Mouse (Mus musculus) kidney, adult 2 months (tissue): ENCODE data around the gene Cd63. TPM values are rescaled to one million over a fixed set of nuclear protein-coding genes. Genes with fewer than 3 reads are reported as not detected.

Experiments used
- DNase-seq: peaks from one replicate; pipeline ENCODE4 v3.0.0; 2021
- H3K27ac ChIP-seq: fragments of 200-500 bp; 2 replicates; pipeline ENCODE4 v1.5.1; 2012; ENCODE audit warnings: low read depth, low read length, control low read depth, inconsistent platforms; ENCODE audit not compliant: insufficient read depth
- H3K27me3 ChIP-seq: fragments of 200-500 bp; replicated peaks from 2 replicates; pipeline ENCODE4 v1.6.1; 2012; ENCODE audit warnings: mild to moderate bottlenecking, moderate library complexity, low read length, inconsistent platforms; ENCODE audit not compliant: control insufficient read depth, insufficient read depth
- H3K36me3 ChIP-seq: fragments of 200-500 bp; 2 replicates; pipeline ENCODE4 v1.6.1; 2012; ENCODE audit warnings: mild to moderate bottlenecking, moderate library complexity, low read length, inconsistent platforms; ENCODE audit not compliant: control insufficient read depth, insufficient read depth
- H3K4me1 ChIP-seq: fragments of 200-500 bp; 2 replicates; pipeline ENCODE4 v1.6.1; 2011; ENCODE audit warnings: low read length; ENCODE audit not compliant: control insufficient read depth, insufficient read depth
- H3K4me3 ChIP-seq: fragments of 200-500 bp; 2 replicates; pipeline ENCODE4 v1.5.1; 2011; ENCODE audit warnings: mild to moderate bottlenecking, low read depth, low read length, control low read depth; ENCODE audit not compliant: insufficient read depth
- CTCF ChIP-seq: fragments of 200-500 bp; conservative IDR thresholded peaks from 2 replicates; pipeline ENCODE4 v1.5.1; 2011; ENCODE audit warnings: low read depth, mild to moderate bottlenecking, control low read depth, low read length, moderate library complexity, mixed read lengths; ENCODE audit not compliant: insufficient read depth, insufficient read length
- POLR2A ChIP-seq: fragments of 200-500 bp; IDR thresholded peaks from one replicate; pipeline ENCODE4 v1.6.1; 2011; ENCODE audit warnings: low read depth, low read length, control low read depth
- WGBS: fragments of 180-500 bp; shearing (Covaris S2); methylation state at CpG from one replicate; pipeline ENCODE4 v1.1.7; 2018; 5-methylcytosine and 5-hydroxymethylcytosine counted together
- polyA plus RNA-seq: library from polyadenylated mRNA; depleted of rRNA; stranded (reverse); fragments of >200 nt; gene quantifications from 2 replicates; pipeline ENCODE4 v1.2.3, GENCODE M21; 2012; rRNA removed

Gene Cd63
- polyA plus RNA-seq, result 713 and 847 TPM in 2 replicates

DNA sequence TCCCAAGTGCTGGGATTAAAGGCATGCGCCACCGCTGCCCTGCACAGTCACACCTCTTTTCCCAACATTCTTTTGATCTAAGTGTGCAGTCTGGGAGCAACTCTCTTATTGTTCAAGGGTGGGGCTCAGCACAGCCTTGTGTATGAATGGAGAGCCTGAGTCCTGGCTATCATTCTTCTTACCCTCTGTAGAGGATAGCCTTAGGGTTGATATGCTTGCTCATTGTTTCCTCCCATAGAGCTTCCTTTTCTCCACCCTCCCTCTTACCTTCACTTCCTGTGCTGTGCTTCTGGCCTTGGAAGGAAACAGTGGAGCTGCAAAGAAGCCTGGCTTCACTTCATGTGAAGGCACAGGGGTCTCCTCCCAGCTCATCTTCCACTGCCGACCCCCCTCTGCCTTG lies at the start of gene Cd63:
TSS of gene Cd63 (plus strand) at position 292 of the 400 bp plus-strand sequence.
- no peak for TF ChIP-seq POLR2A
- no peak for TF ChIP-seq CTCF
- 74% methylated on average over 3 of the region's 3 CpGs for WGBS
- peak within 1 kb of the TSS; percentile 92 for H3K27ac ChIP-seq

DNA sequence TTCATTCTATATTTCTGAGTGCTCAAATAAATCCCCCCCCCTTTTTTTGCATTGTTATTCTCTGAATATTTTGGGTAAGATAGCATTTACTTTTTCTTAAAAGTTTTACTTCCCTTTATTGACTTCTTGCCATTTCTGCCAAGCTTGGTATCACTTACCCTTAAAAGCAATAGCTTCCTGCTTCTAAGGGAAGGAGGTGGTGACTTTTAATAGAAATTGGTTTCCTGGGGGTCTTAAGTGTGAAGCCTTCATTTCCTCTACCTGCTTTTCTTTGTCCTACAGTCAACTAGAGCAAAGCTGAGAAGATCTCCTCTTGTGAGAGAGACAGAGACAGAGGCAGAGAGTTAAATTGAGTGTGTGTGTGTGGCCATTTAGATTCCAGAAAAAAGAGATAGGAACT lies 39.6 kb upstream of the Cd63 start:
- Histone ChIP-seq H3K36me3 (peaks cover 4% of the 10 kb centered on the region; the same call in 1 of the 2 replicates), H3K27ac (no peak overlapping the region), H3K4me3 (no peak overlapping the region), H3K4me1 (no peaks in the 10 kb centered on the region), H3K27me3 (no peaks in the 10 kb centered on the region)
- no peak for DNase-seq
- no peak for TF ChIP-seq CTCF
- TF ChIP-seq POLR2A, result no peak

More for the DNA sequence above, at the start of gene Cd63:
- no peaks in the 10 kb centered on the region for H3K36me3 ChIP-seq
- DNase-seq, result no peak
- peaks cover 18% of the 10 kb centered on the region; the same call in 1 of the 2 replicates for H3K4me1 ChIP-seq
- H3K4me3 ChIP-seq, result no peak within 1 kb of the TSS
- H3K27me3 ChIP-seq, result no peaks in the 10 kb centered on the region

DNA sequence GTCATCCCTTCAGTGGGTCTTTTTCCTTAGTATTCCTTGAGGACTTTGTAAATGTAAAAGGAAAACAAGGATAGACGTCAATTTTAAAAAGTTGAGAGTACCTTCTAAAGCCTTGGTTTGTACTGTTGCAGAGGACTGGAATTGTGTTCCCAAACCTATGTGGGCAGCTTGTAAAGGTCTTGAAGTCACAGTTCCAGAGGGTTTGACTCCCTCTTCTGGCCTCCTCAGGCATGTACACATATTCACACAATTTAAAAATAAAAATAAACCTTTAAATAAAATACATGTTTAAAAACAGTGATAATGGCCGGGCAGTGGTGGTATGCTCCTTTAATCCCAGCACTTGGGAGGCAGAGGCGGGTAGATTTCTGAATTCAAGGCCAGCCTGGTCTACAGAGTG lies 34.7 kb upstream of the Cd63 start:
- H3K36me3 ChIP-seq, result peaks cover 3% of the 10 kb centered on the region; the same call in 1 of the 2 replicates
- no peaks in the 10 kb centered on the region; the same call in 1 of the 2 replicates for H3K27me3 ChIP-seq
- 0 out of 2 replicates have a peak, but pooled peaks have one; percentile 23 for TF ChIP-seq CTCF
- no peak for TF ChIP-seq POLR2A
- DNase-seq, result peak; percentile 17
- H3K4me1 ChIP-seq, result no peaks in the 10 kb centered on the region
- no peak overlapping the region for H3K27ac ChIP-seq
- H3K4me3 ChIP-seq, result no peak overlapping the region
- WGBS, result 83% methylated on average over 3 of the region's 3 CpGs

DNA sequence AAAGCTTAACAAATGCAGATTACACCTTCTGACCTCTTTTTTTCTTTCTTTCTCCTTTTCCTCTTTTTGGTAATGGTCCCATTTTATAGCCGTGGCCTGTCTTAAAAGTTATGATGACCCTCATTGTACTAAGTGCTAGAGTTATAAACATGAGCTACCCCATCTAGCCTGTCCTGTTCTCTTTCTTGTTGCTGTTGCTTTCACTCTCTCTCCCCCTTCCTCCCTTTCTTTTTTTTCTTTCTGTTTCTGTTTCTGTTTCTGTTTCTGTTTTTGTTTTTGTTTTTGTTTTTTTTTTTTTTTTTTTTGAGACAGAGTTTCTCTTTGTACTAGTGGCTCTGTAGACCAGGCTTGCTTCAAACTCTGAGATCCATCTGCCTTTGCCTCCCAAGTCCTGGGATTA lies 34.3 kb upstream of the Cd63 start:
- no peaks in the 10 kb centered on the region; the same call in 1 of the 2 replicates for H3K27me3 ChIP-seq
- no peak overlapping the region for H3K27ac ChIP-seq
- DNase-seq, result no peak
- 76% methylated on average over 1 of the region's 1 CpGs for WGBS
- no peak overlapping the region for H3K4me3 ChIP-seq
- H3K36me3 ChIP-seq, result peaks cover 4% of the 10 kb centered on the region
- TF ChIP-seq CTCF, result no peak
- no peak for TF ChIP-seq POLR2A
- no peaks in the 10 kb centered on the region for H3K4me1 ChIP-seq

DNA sequence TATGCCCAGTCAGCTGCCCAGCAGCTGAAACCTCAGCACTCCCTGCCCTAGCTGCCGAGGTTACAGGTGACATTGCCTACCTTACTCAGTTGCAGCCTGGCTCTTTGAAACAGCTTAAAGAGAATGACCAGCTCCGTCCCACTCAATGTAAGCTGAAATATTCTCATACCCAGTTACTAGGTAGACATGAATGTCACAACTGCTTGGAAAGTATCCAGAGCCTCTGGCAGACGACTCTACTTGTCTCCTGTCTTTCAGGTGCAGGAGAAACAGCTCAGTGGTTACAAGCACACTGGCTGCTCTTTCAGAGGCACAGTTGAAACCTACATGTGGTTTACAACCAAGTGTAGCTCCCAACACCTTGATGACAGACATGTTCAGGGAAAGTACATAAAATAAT lies 30.4 kb upstream of the Cd63 start:
- DNase-seq, result peak; percentile 13
- no peak overlapping the region for H3K4me3 ChIP-seq
- H3K36me3 ChIP-seq, result peaks cover 4% of the 10 kb centered on the region
- H3K27me3 ChIP-seq, result no peaks in the 10 kb centered on the region; the same call in 1 of the 2 replicates
- WGBS, result 58% methylated on average over 3 of the region's 3 CpGs
- no peak overlapping the region for H3K27ac ChIP-seq
- TF ChIP-seq POLR2A (no peak), CTCF (no peak)
- no peaks in the 10 kb centered on the region for H3K4me1 ChIP-seq

DNA sequence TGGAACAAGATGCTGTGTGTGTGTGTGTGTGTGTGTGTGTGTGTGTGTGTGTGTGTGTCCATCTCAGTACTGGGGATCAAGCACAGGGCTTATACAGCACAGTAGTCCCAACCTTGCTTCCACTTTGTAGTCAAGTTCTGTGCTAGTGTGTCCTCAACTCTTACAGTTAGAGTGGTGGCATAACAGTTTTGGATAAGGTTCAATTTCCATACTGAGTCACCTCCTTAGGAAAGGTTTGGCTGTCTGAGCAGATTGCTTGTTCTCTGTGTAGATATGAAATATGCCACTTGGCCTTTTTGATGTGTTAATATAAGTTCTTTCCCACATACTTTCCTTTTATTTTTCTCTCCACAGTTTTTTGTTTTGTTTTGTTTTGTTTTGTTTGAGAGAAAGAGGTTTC lies 22.5 kb upstream of the Cd63 start:
- TF ChIP-seq CTCF (no peak), POLR2A (no peak)
- no peak overlapping the region for H3K4me3 ChIP-seq
- no peak overlapping the region for H3K27ac ChIP-seq
- no peak for DNase-seq
- H3K36me3 ChIP-seq, result peaks cover 3% of the 10 kb centered on the region
- no peaks in the 10 kb centered on the region for H3K27me3 ChIP-seq
- peaks cover 16% of the 10 kb centered on the region; the same call in 1 of the 2 replicates for H3K4me1 ChIP-seq

DNA sequence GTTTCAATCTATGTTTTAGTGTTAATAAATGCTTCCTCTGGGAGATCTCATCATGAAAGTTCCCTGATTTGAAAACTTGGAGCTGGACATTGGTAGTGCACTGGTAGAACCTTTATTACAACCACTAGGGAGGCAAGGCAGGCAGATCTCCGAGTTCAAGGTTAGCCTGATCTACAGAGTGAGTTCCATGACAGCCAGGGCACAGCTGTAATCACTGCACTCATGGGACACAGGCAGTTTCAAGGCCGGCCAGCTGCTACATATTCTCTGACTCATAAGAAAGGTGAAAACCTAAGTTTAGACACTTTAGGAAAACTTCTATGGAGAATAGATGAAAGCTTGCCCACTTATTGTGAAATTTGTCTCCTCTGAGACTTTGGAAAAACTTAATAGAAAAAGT lies 22.0 kb upstream of the Cd63 start:
- Histone ChIP-seq H3K27ac (no peak overlapping the region), H3K4me1 (peaks cover 17% of the 10 kb centered on the region; the same call in 1 of the 2 replicates), H3K27me3 (no peaks in the 10 kb centered on the region), H3K36me3 (peaks cover 2% of the 10 kb centered on the region; the same call in 1 of the 2 replicates), H3K4me3 (no peak overlapping the region)
- WGBS, result 87% methylated on average over 2 of the region's 2 CpGs
- no peak for DNase-seq
- TF ChIP-seq POLR2A (no peak), CTCF (no peak)
